Mouse (Mus musculus) adrenal gland, postnatal 25 days (tissue): ENCODE results near the gene Amotl2. TPM values are rescaled to one million over a fixed set of nuclear protein-coding genes. Genes with fewer than 3 reads are reported as not detected.

Experiments
- DNase-seq: peaks from one replicate; pipeline ENCODE4 v3.0.0; 2021; ENCODE audit warnings: mixed read lengths
- long read RNA-seq: library from polyadenylated mRNA; stranded (forward); transcript quantifications from one replicate; pipeline ENCODE4 v2.0.0, GENCODE M21; 2021
- total RNA-seq: library from RNA; stranded (reverse); gene quantifications from 2 replicates; pipeline ENCODE4 v1.2.3, GENCODE M21; 2021

Amotl2 gene
- 231 and 242 TPM in 2 replicates for total RNA-seq
- long read RNA-seq, full-length matches to known transcripts: 51 of 80 reads
- long read RNA-seq, partial matches to known transcripts: 16 of 80 reads
- long read RNA-seq, other reads (novel, unspliced or antisense): 13 of 80 reads

DNA sequence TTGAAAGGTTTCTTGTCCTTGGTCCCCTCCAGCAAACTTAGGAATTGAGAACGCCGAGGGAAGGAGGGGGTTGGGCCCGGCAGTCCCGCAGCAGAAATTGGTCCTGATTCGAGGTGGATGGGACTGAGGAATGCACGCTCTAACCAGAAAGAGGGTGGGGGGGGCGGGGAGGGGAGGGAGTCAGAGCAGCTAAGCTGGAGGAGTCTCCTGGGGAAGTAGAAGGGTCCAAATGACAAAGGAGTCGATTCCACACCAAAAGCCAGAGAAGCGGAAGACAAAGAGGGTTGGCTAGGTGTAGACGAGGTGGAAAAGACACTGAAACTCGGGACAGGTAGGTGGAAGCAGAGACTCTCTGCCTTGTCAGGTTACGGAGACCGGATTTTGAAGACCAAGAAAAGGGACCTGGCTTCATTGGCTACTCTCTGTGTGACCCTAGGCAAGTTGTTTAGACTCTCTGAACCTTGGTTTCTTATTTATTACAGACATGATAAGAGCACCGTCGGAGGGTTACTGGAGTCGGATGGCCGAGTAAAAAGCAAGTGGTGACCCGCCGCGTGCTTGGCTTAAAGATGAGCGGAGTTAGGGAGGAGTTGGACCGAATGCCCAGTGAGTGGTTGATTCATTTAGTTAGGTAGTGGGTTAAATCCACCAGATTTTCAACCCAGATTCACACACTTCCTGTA is at the start of gene Amotl2:
TSS of gene Amotl2 (plus strand) at position 192 of the 683 bp plus-strand sequence.
- DNase-seq: no peak

DNA sequence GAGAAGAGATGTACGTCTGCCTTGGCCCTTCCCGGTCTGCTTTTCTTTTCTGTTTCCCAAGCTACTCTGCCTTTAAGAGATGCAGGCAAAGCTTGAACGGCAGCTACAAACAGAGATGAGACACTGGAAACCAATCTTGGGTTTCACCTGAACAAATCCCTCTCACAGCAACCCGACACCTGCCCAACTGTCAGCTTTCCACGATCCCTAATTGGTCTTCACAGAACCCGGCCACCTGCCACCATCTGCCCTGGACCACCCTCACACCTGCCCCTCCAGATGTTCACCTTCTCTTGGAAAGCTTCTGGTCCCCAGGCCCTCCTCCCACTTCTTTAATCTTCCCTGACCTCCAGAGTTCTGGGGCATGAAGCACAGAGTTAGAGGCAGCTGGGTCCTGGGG is 48.4 kb upstream of the Amotl2 start:
- no peak for DNase-seq

DNA sequence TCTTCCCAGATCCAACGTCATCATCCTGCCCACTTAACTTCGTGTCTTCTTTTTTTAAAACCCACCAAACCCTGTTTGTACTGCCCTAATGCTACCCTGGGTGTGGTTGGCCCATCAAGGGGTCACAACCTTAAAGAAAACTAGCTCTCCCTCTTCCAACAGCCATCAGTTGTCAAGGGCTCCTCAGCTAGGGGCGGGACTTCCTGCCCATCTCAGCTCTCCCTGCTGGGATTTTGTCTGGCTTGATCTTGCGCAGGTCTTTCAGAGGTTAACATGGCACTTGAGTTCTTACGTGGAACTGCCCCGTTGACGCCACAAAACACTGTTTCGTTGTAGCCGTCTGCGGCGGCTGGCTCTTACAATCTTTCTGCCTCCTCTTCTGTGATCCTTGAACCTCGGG is 47.6 kb upstream of the Amotl2 start:
- DNase-seq: no peak

DNA sequence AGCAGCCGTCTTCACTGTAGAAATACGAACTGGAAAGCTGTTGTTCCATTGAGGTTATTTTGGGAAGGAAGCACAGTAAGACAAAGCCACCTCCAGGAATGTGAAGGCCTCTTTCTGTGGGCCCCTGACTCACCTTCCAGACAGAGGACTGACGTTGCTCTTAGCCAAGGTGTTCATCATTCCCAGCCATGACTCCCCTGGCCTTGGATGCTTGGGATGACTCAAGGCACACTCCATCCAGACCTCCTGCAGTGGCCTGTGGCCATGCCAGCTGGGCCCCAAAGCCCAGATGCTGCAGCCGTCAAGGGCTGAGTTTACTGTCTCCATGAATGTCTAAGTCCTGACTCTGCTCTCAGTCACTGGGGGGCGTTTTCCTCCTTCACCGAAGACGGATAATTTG is 43.1 kb upstream of the Amotl2 start:
- DNase-seq: peak; percentile 29

DNA sequence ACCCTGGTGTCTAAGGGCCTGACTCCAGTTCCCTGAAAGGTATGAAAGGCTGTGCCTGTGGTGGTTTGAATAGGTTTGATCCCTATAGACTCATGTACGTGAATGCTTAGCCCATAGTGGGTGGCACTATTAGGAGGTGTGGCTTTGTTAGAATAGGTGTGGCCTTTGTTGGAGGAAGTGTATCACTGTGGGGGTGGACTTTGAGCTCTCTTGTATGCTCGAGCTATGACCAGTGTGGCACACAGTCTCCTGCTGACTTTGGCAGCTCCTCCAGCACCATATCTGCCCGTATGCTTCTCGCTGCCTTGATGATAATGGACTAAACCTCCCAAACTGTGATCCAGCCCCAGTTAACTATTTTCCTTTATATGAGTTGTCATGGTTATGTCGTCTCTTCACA is 40.5 kb upstream of the Amotl2 start:
- DNase-seq: no peak

DNA sequence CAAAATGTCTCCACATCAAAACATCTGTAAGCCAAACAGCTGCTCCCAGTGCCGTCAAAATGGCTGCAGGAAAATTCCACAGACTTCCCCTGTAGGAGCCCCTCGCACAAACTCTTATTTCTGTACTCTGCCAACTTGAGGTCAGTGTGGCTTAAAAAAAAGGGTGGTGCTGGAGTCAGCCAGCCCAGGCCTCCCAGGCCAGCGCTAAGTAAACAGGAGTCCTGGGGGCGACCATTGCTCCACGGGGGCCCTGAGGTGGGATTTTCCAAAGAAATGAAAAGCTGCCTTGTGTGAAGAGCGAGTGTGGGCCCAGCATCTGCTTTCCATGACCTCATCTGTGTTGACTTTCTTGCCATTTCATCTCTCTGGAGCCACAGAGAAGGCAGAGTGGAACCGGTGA is 35.0 kb upstream of the Amotl2 start:
- DNase-seq: no peak

DNA sequence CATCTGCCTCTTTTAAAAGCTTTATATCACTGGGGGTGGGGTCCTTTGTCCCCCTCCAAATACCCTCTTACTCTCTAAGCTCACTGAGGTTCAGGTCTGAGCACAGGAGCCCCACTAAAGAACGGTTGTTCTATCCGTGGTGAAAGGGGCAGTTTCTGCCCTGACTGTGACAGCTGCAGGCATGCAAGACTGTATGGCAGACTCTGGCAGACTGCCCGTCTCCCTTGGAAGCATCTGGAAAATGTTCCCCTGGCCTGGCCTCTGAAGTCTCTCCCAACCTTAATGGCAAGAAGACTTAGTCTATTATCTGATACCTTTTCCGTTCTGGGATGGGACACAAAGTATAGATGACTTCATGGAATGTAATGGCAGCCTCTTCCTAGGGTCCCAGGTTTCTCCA is 28.5 kb upstream of the Amotl2 start:
- no peak for DNase-seq

DNA sequence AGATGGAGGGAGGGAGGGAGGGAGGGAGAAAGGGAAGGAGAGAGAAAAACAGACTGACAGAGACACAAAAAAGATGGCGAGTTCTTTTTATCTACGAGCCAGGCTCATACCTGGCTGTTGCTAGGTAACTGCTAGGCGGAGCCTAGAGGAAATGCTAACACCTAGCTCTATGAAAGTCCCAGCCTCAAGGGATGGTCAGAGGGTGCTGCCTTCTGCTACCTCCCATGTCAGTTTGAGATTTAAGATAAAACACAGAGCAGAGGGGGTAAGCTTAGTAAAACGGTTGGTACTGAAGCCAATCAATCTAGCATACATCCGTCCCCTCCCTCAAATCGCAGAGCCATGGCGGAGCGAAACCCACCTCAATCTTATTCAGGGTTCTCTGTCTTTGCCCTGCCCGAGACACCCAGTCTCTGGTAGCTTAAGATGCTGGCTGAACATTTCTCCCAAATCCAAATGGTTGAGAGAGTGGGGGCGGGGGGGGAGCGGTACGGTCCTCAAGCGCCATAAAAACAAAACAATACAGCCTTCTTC is 27.0 kb upstream of the Amotl2 start:
- no peak for DNase-seq

DNA sequence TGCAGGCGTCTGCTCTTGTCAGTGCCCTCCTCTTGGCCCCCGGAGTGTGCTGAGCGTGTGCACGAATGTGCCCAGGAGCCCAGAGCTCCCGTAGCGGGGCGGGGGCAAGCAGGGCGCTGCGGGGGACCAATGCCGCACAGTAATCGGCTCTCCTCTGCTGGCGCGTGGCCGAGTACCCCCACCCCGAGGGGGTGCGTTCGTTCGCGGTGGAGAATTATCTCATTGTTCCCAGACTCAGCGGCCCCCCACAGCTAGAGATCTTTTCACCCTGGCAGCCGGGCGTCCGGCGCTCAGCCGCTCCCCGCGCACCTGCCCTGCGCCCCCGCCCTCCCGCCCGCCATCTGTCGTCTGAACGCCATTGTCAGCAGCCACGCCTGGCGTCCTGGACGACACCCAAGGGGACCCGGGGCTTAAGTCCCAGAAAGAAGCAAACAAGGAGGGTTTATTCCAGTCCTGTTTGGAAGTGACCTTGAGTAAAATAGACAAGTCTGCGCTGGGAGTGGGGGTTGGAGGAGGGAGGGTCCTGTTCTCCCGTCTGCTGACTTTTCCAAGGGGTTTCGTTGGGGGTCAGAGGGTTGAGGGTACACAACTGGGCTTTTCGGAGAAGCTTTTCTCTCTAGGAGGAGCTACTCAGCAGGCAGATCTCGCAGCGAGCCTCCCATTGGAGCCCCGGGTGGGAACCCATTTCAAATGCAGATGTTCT is 26.4 kb upstream of the Amotl2 start:
- DNase-seq: peak; percentile 26

DNA sequence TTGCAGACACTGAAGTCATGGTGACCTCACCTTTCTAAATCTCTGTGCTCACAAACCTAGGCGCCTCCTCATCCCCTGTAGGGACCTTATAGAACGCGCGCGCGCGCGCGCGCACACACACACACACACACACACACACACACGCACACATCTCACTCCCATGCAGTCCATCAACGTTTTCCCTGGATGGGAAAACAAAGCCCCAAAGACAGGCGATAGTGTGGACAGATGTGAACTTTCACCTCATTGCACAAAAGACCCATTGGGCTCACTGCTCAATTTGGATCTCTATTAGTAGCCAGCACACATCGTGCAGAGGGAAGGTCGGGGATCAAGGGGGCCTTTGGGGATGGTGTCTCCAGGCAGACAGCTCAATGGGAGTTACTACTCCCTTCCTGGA is 25.6 kb upstream of the Amotl2 start:
- no peak for DNase-seq

DNA sequence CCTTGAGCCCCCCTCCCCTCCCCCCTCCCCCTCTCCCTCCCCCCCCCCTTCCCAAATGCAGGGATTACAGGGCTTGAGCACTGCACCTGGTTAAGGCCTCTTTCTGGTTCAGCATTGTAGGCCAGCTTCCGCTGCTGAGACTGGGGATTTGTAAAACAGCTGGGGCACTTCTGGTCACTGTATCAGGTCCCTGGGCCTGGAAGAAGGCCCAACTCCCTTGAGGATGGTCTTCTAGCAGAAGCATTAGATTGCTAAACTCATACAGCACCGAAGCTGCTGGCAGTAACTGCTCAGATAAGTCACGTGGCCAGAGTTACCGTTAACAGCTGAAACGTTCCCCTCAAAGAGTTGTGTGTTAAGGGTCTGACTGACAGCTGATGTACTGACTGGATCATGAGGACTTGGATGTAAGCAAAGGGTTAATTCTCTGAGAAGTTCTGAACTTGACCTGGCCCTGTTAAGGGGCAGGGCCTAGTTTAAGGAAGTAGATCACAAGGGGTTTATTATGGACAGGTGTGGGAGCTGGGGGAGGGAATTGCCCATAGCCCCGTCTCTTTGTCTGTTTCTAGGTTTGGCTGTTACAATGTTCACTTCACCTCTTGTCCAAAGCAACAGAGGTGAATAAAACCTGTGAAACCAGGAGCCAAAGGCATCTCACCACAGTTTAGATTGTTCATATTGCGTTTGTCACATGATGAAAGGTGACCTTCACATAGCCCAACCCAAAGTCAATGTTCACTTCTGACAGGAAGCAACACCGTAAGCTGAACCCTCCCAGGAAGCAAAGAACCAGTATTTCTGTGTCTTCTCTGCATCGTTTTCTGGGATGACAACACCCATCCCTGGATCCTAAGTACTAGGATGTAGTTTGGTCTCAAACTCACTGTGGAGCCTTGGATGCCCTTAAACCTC is 23.7 kb upstream of the Amotl2 start:
- DNase-seq: no peak

DNA sequence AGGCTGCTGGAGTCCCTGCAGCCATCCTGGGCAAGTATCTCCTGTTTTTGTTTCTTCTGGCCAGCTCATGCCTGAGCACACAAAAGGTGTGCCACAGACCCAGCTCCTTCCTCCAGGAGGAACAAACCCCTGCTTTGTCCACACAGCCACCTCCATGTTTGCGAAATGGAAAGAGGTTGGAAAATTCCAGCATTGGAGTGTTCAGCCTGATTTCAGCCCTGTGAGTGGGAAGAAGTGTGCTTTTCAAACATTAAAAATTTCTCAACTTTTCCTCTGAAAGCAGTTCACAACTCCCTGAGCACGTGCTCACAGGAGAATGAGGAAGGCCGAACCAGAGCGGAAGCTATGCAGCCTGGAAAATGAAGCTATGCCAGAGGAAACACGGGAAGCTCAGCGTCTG is 15.4 kb upstream of the Amotl2 start:
- DNase-seq: no peak

DNA sequence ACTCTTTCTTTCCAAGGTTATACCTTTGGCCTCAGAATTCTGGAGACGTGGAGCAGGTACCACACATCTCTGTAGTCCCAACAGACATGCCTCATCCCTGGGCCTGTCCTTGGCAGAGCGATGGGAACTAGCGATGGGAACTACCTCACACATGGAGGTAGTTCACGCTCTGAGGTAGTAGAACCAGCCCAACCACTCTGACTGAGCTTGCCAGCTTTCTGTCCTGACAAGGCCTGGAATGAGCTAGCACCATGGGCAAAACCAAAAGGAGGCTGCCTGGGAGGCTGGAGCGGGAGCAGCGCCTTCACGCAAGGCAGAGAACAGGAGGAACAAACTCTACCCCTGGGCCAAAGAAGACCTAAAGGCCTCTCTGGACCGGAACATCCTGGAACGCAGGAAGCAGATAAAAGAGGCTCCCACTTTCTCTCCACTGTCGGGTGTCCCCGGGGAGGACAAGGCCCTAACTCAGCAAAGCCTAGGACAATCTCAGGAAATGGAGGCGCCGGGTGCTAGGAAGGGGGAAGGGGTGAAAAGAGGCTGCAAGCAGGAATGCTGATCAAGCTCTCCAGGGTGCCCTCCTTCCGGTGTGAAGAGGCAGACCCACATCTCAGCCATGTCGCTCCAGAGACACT is 6.9 kb upstream of the Amotl2 start:
- no peak for DNase-seq

DNA sequence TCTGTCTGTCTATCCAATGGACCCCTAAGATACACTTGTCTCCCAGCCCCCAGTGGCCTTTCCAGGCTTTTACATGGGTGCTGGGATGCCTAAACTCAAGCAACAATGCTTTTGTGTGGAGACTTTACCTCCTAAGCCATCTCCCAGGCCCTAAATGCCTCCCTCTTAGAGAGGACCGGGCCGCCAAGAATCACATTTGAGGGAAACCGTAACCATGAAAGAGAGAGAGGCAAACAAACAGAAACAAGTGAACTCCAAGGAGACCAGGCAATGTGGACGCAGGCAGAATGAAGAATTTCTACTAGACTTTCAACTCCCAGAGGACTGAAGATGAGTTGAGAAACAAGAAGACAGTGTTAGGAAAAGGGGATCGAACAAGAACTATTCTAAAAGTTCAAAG is 6.0 kb upstream of the Amotl2 start:
- no peak for DNase-seq

DNA sequence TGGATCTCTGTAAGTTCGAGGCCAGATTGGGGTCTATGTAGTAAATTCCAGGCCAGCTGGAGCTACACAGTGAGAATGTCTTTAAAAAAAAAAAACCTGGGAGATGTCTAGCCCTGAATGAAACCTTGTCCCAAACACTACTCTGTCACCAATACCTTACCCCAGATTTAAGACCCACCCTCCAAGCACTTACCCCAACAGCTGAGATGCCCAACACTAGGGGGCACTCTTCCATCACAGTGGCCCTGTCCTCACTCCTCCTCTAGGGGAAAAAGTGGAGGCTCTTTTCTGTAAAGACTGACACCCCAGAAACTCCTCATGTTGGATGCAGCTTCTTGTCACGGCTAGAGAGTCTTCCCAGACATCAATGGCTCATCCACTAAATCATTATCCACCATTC is 2.7 kb upstream of the Amotl2 start:
- DNase-seq: peak; percentile 68

DNA sequence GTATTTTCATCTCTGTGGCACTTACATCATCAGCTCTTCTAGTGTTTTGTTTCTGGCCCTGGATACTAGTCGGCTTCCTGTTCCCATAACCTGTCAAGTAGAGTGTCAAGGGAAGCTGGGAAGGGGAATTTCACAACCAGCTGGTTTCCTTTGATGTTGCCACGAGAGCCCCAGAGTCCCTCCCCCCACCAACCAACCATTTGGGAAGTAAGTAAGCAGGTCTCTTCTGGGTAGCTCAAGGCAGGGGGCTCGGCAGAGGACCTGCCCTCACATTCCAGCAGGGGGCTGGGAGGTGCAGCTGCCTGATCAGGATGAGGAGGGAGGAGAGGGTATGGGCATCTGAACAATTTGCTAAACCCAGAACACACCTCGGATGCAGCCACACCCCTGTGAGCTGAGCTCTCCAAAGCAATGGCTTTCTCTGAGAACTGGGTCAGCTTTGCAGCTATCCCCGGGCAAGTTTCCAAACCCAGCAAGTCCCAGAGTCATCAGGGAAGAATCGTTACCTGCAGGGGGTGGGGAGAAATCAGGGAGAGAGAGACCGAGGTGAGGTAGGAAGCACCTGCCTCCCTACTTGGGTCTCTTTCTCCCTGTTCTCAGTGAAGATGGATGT is 1.5 kb upstream of the Amotl2 start:
- no peak for DNase-seq

DNA sequence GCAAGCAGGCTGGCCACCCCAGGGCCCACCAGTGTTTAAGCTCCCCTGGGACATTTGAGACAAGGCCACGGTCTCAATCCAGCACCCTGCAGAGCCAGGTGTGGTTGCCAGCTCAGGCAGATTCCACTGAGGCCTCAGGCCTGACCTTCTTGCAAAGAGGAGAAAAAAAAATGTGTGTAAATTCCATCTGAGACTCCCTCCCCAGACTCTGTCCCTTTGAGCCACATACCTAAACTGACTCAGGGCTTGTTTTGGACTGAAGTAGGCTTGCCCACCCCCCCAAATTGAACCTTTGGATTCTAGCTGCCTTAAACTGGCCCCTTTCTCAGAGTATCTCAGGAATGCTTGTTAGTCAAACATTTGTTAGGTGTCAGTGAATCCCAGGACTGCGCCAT is 969 bp upstream of the Amotl2 start:
- no peak for DNase-seq

DNA sequence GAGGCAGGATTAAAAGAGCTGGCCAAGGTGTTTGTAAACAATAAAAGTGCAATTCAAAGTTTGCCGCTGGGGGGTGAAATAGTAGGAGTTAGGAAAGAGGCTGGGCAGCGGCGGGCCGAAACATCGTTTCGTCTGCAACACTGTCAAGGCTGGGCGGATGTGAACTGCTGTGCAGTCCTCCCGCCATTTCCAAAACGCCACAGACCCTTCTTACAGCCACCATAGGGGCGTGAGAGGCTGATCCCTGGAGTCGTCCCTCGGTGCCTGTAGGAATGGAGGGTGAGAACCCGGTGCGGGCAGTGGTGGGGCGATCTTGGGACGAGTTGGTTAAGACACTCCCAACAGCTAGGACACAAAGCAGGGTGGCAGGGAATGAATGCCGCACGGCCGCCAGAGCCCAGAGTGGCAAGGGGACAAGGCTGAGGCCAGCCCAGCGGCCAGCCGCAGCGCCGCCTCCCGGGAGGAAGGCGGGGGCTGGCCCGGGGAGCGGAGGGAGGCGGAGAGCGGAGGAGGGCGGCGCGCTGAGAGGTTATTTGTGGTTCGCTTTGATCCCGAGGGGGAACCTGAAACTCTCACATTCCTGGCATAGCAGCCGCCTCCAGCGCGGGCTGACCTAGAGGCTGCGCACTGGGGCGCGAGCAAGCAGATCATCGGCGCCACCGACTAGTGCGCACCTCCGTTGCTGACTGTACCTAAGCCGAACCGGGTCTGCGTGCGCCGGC is 853 bp downstream of the Amotl2 start:
- DNase-seq: peak; percentile 91

DNA sequence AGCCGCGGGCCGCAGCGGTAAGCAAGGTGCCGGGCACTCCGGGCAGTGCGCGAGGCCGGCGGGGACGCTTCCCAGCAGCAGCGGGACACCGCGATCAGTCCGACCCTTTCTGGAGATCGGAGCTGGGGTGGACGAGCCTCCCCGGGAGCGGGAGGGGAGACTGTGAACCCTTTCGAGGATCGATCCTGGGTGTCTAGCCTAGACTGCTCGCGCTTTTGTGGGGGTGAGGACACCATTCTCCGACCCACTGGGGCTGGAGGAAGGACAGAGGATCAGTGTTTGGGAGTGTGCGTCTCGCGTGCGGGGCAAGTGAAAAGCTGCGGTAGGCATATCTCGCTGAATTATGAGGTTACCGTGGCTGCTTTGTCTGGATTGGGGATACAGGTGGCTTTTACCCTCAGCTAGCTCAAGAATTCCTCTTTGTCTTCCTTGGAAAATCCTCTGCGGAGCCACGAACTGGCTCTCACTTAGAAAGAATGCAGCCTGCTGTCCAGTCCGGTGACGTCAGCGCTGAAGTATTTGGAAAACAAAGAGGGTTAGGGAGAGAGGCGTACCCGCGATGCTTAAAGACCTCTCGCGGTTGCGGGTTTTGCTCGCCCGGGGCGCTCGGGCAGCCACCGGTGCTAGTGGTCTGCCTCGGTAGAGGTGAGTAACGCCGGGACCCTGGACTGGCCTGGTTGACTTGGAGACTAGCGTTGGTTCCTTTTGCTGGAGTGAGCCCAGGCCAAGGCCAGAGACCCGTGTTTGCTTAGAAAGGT is 1.6 kb downstream of the Amotl2 start:
- DNase-seq: peak; percentile 82

DNA sequence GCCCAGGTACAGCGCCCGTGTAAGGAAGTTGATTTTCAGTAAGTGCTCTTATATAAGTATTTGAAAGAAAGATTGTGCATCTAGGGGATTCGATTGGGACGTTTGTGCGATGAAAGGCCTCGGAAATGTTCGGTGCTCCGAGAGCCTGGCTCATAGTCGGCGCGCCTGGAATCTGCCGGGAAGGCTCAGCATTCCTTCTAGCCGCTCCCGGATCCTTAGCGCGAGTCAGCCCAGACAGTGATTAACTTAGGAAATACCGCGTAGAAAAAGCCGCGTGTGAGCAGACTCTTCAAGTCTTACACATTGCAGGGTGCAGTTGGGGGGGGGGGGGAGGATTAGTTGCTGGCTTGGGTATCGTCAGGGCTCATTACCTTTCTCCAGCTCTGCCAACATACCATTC is 2.2 kb downstream of the Amotl2 start:
- no peak for DNase-seq
